Mouse (Mus musculus) lung, embryonic 14.5 days (tissue): Measurements from ENCODE around the gene Hlcs. TPM values are rescaled to one million over a fixed set of nuclear protein-coding genes. Genes with fewer than 3 reads are reported as not detected.

Experiments
- ATAC-seq: fragments of 200-750 bp; cut with Nextera tagmentation; 2 replicates; pipeline ENCODE4 v1.8.0; 2017; ENCODE audit warnings: mild to moderate bottlenecking, moderate TSS enrichment, moderate library complexity; ENCODE audit not compliant: insufficient read depth
- DNase-seq: peaks from one replicate; pipeline ENCODE4 v3.0.0-alpha.2; 2015
- H3K27ac ChIP-seq: fragments of 300-500 bp; sonication (generic); 2 replicates; pipeline ENCODE4 v1.5.1; 2014; ENCODE audit warnings: low read depth, mild to moderate bottlenecking, moderate library complexity
- H3K27me3 ChIP-seq: fragments of 300-500 bp; sonication (generic); 2 replicates; pipeline ENCODE4 v1.6.1; 2014; ENCODE audit warnings: low read length, control low read depth; ENCODE audit not compliant: insufficient read depth
- H3K36me3 ChIP-seq: fragments of 300-500 bp; sonication (generic); 2 replicates; pipeline ENCODE4 v1.6.1; 2014; ENCODE audit warnings: control low read depth; ENCODE audit not compliant: insufficient read depth
- H3K4me1 ChIP-seq: fragments of 300-500 bp; sonication (generic); 2 replicates; pipeline ENCODE4 v1.6.1; 2014; ENCODE audit warnings: antibody characterized with exemption, control low read depth; ENCODE audit not compliant: insufficient read depth
- H3K4me2 ChIP-seq: fragments of 300-500 bp; sonication (generic); 2 replicates; pipeline ENCODE4 v1.6.1; 2014; ENCODE audit warnings: mild to moderate bottlenecking
- H3K4me3 ChIP-seq: fragments of 300-500 bp; sonication (generic); 2 replicates; pipeline ENCODE4 v1.5.1; 2014; ENCODE audit warnings: low read depth, low read length
- H3K9ac ChIP-seq: fragments of 300-500 bp; sonication (generic); 2 replicates; pipeline ENCODE4 v1.6.1; 2014
- H3K9me3 ChIP-seq: fragments of 300-500 bp; sonication (generic); 2 replicates; pipeline ENCODE4 v1.6.1; 2016; ENCODE audit warnings: low read depth, low read length, control low read depth
- CTCF ChIP-seq: IDR thresholded peaks from 2 replicates; pipeline ENCODE4 v1.5.1; 2016; ENCODE audit warnings: antibody characterized with exemption, low read depth
- WGBS: fragments of 180-500 bp; shearing (Covaris S2); extraction: QIAGEN DNeasy Blood & Tissue Kit; methylation state at CpG from one replicate; pipeline ENCODE4 v1.1.7; 2014; 5-methylcytosine and 5-hydroxymethylcytosine counted together
- polyA plus RNA-seq: library from polyadenylated mRNA; unstranded; fragments of >200 nt; fragmentation: Nextera tagmentation; extraction: Ambion mirVana; gene quantifications from 2 replicates; pipeline ENCODE4 v1.2.1, GENCODE M21; 2014

Hlcs gene
- polyA plus RNA-seq, 1 experiment from 2014 or later: 8.0 TPM

GRCm38 (mm10) chr16:94311416-94311815 lies 2.0 kb downstream of the Hlcs start:
- Histone ChIP-seq H3K27me3 (no peaks in the 10 kb centered on the region), H3K4me3 (no peak overlapping the region), H3K4me1 (no peaks in the 10 kb centered on the region), H3K4me2 (no peak overlapping the region), H3K9me3 (no peaks in the 10 kb centered on the region), H3K9ac (no peak overlapping the region), H3K27ac (no peak overlapping the region), H3K36me3 (no peaks in the 10 kb centered on the region)
- no peak for DNase-seq
- 38% methylated on average over 1 of the region's 1 CpGs for WGBS
- no peak for ATAC-seq
- no peak for TF ChIP-seq CTCF

- H3K27me3 ChIP-seq: no peaks in the 10 kb centered on the region
- H3K4me1 ChIP-seq: no peaks in the 10 kb centered on the region
- no peak for ATAC-seq
- H3K9me3 ChIP-seq: no peaks in the 10 kb centered on the region
- H3K27ac ChIP-seq: no peak overlapping the region
- WGBS: 84% methylated on average over 4 of the region's 4 CpGs
- DNase-seq: no peak
- no peak overlapping the region for H3K4me2 ChIP-seq
- no peaks in the 10 kb centered on the region for H3K36me3 ChIP-seq
- no peak overlapping the region for H3K4me3 ChIP-seq
- TF ChIP-seq CTCF: no peak
- H3K9ac ChIP-seq: no peak overlapping the region
These were observed 4.3 kb downstream of the Hlcs start for GRCm38 (mm10) chr16:94309025-94309424.

- Histone ChIP-seq H3K4me3 (no peak overlapping the region), H3K27ac (no peak overlapping the region), H3K36me3 (no peaks in the 10 kb centered on the region), H3K9me3 (no peaks in the 10 kb centered on the region), H3K27me3 (no peaks in the 10 kb centered on the region), H3K4me2 (no peak overlapping the region), H3K9ac (no peak overlapping the region), H3K4me1 (no peaks in the 10 kb centered on the region)
- no peak for TF ChIP-seq CTCF
- ATAC-seq: no peak
- peak; percentile 50 for DNase-seq
- WGBS: 37% methylated on average over 6 of the region's 6 CpGs
These were observed 5.4 kb downstream of the Hlcs start for GRCm38 (mm10) chr16:94307942-94308341.

- no peaks in the 10 kb centered on the region for H3K36me3 ChIP-seq
- H3K4me1 ChIP-seq: no peaks in the 10 kb centered on the region
- no peak for ATAC-seq
- H3K4me2 ChIP-seq: no peak overlapping the region
- no peak for DNase-seq
- WGBS: 67% methylated on average over 6 of the region's 6 CpGs
- no peak for TF ChIP-seq CTCF
- H3K27me3 ChIP-seq: no peaks in the 10 kb centered on the region
- H3K27ac ChIP-seq: no peak overlapping the region
- H3K4me3 ChIP-seq: no peak overlapping the region
- no peaks in the 10 kb centered on the region for H3K9me3 ChIP-seq
- no peak overlapping the region for H3K9ac ChIP-seq
These were observed 5.8 kb downstream of the Hlcs start for GRCm38 (mm10) chr16:94307526-94307925.

GRCm38 (mm10) chr16:94303203-94303535 lies 10.2 kb downstream of the Hlcs start:
- Histone ChIP-seq H3K27me3 (no peaks in the 10 kb centered on the region), H3K4me3 (peak overlapping the region; percentile 19; the same call in 1 of the 2 replicates), H3K9me3 (no peaks in the 10 kb centered on the region), H3K9ac (peak overlapping the region; percentile 34; the same call in 1 of the 2 replicates), H3K36me3 (no peaks in the 10 kb centered on the region), H3K27ac (no peak overlapping the region), H3K4me1 (no peaks in the 10 kb centered on the region), H3K4me2 (peak overlapping the region; percentile 51)
- DNase-seq: no peak
- WGBS: 25% methylated on average over 6 of the region's 6 CpGs
- TF ChIP-seq CTCF: no peak
- no peak for ATAC-seq

- DNase-seq: peak; percentile 41
- Histone ChIP-seq H3K27me3 (no peaks in the 10 kb centered on the region), H3K4me1 (no peaks in the 10 kb centered on the region), H3K9me3 (no peaks in the 10 kb centered on the region), H3K4me3 (peak overlapping the region; percentile 19), H3K4me2 (peak overlapping the region; percentile 51), H3K27ac (no peak overlapping the region), H3K9ac (peak overlapping the region; percentile 34; the same call in 1 of the 2 replicates), H3K36me3 (no peaks in the 10 kb centered on the region)
- 10% methylated on average over 30 of the region's 30 CpGs for WGBS
- TF ChIP-seq CTCF: peak; percentile 25
- ATAC-seq: peak; percentile 49; the same call in 1 of the 2 replicates
These were observed 10.8 kb downstream of the Hlcs start for GRCm38 (mm10) chr16:94302274-94303202.

GRCm38 (mm10) chr16:94301696-94302095 lies 11.7 kb downstream of the Hlcs start:
- Histone ChIP-seq H3K27ac (no peak overlapping the region), H3K9ac (no peak overlapping the region), H3K27me3 (no peaks in the 10 kb centered on the region), H3K4me1 (no peaks in the 10 kb centered on the region), H3K4me2 (no peak overlapping the region), H3K9me3 (no peaks in the 10 kb centered on the region), H3K4me3 (no peak overlapping the region), H3K36me3 (no peaks in the 10 kb centered on the region)
- 74% methylated on average over 5 of the region's 5 CpGs for WGBS
- TF ChIP-seq CTCF: no peak
- DNase-seq: no peak
- ATAC-seq: no peak
